8 mouse cellular contexts compared by ENCODE assay signal in genomic region chr8:84845355-84846093, GRCm38 (mm10). TPM values are rescaled to one million over a fixed set of nuclear protein-coding genes. Genes with fewer than 3 reads are reported as not detected.
A peak's percentile ranks its signal among the peaks of the same experiment; 100 is the strongest.
DNase-seq lines count a peak whose midpoint lies in the region; ATAC-seq and TF ChIP-seq lines count a peak whose summit lies in the region.

No protein-coding gene starts in this region.

- peaks cover 36% of the 10 kb centered on the region for H3K4me1 ChIP-seq in forebrain, embryonic 12.5 days
- peaks cover 12% of the 10 kb centered on the region for H3K4me1 ChIP-seq in lung, embryonic 14.5 days (ENCODE audit: insufficient read depth)
- H3K4me1 ChIP-seq in small intestine, adult 2 months (ENCODE audit: control insufficient read depth, insufficient read depth, insufficient read length, low read length), result peaks cover 17% of the 10 kb centered on the region; the same call in 1 of the 2 replicates

- H3K4me2 ChIP-seq in forebrain, embryonic 12.5 days, result peak overlapping the region; percentile 86
- peak overlapping the region; percentile 87 for H3K4me2 ChIP-seq in lung, embryonic 14.5 days

- peak; percentile 19 to 33 for DNase-seq in left cerebral cortex, postnatal 36 days (ENCODE audit: low spot score in 2 of 2)
- no peak for DNase-seq in left cerebral cortex, adult 8-10 months (ENCODE audit: low spot score in 2 of 2)
- peak; percentile 61 for DNase-seq in adrenal gland, postnatal 10 days
- DNase-seq in kidney, adult 18-20 months, result peak; percentile 38
- peak; percentile 65 for DNase-seq in lung, embryonic 14.5 days
- DNase-seq in right cerebral cortex, adult 2 months (ENCODE audit: low spot score in 2 of 2), result no peak

- no peak; the same call in 1 of the 2 replicates for TF ChIP-seq POLR2A in small intestine, adult 2 months (IDR thresholded peaks at IDR 0.05; ENCODE audit: low read depth, low read length)

- no peaks in the 10 kb centered on the region for H3K27me3 ChIP-seq in forebrain, embryonic 12.5 days
- no peaks in the 10 kb centered on the region for H3K27me3 ChIP-seq in lung, embryonic 14.5 days (ENCODE audit: insufficient read depth, low read length)
- H3K27me3 ChIP-seq in small intestine, adult 2 months (ENCODE audit: control insufficient read depth, insufficient read depth, low read length), result no peaks in the 10 kb centered on the region

- intact Hi-C loops in left cerebral cortex, postnatal 36 days (cut with DNase I), result no loop called here

- H3K9me3 ChIP-seq in forebrain, embryonic 12.5 days, result no peaks in the 10 kb centered on the region
- H3K9me3 ChIP-seq in lung, embryonic 14.5 days (ENCODE audit: low read depth, low read length), result no peaks in the 10 kb centered on the region

- no peak for ATAC-seq in forebrain, embryonic 12.5 days (ENCODE audit: low FRiP score)
- no peak for ATAC-seq in lung, embryonic 14.5 days (ENCODE audit: insufficient read depth)

- H3K9ac ChIP-seq in forebrain, embryonic 12.5 days, result peak overlapping the region; percentile 96
- peak overlapping the region; percentile 98 for H3K9ac ChIP-seq in lung, embryonic 14.5 days

- H3K4me3 ChIP-seq in forebrain, embryonic 12.5 days (replicated peaks), result peak overlapping the region; percentile 96
- peak overlapping the region; percentile 97 for H3K4me3 ChIP-seq in lung, embryonic 14.5 days (ENCODE audit: low read depth, low read length)
- peak overlapping the region; percentile 95 for H3K4me3 ChIP-seq in small intestine, adult 2 months (ENCODE audit: low read depth, low read length)

- peak; percentile 63 for TF ChIP-seq CTCF in lung, embryonic 14.5 days (IDR thresholded peaks at IDR 0.05; ENCODE audit: low read depth)
- peak; percentile 42; the same call in 1 of the 2 replicates for TF ChIP-seq CTCF in small intestine, adult 2 months (IDR thresholded peaks at IDR 0.05; ENCODE audit: extremely low read depth, insufficient read length, insufficient replicate concordance, low read depth, low read length)

- H3K27ac ChIP-seq in forebrain, embryonic 12.5 days, result peak overlapping the region; percentile 82
- H3K27ac ChIP-seq in lung, embryonic 14.5 days (ENCODE audit: low read depth), result peak overlapping the region; percentile 84
- peak overlapping the region; percentile 88 for H3K27ac ChIP-seq in small intestine, adult 2 months (ENCODE audit: insufficient read depth, low read depth, low read length)

- WGBS in forebrain, embryonic 12.5 days, result 17% methylated on average over 12 of the region's 12 CpGs
- WGBS in lung, embryonic 14.5 days, result 10% methylated on average over 12 of the region's 12 CpGs
- WGBS in small intestine, adult 2 months, result 5% methylated on average over 12 of the region's 12 CpGs

- peaks cover 40% of the 10 kb centered on the region for H3K36me3 ChIP-seq in forebrain, embryonic 12.5 days (replicated peaks)
- peaks cover 51% of the 10 kb centered on the region for H3K36me3 ChIP-seq in lung, embryonic 14.5 days (ENCODE audit: insufficient read depth)
- peaks cover 45% of the 10 kb centered on the region for H3K36me3 ChIP-seq in small intestine, adult 2 months (ENCODE audit: control insufficient read depth, insufficient read depth, low read length)

RNA-seq across cellular contexts. Expression of gene Calr, which starts 1.2 kb away (rescaled TPM):
- 100 to 1,000 TPM; 435 to 511 TPM for total RNA-seq in left cerebral cortex, postnatal 36 days (2021)
- 100 to 1,000 TPM; 333 to 426 (median 383) TPM for total RNA-seq in left cerebral cortex, adult 8-10 months (2022)
- 100 to 1,000 TPM; 404 to 492 TPM for total RNA-seq in adrenal gland, postnatal 10 days (2021)
- 619 TPM in 2 replicates for polyA plus RNA-seq in forebrain, embryonic 12.5 days (2016; fragmentation: Nextera tagmentation; extraction: Ambion mirVana)
- 886 and 920 TPM in 2 replicates for polyA plus RNA-seq in lung, embryonic 14.5 days (2014; fragmentation: Nextera tagmentation; extraction: Ambion mirVana)
- 82.6 and 120 TPM in 2 replicates for polyA plus RNA-seq in small intestine, adult 2 months (2012; rRNA removed)

RNA-seq across cellular contexts. Expression of gene Rad23a, which starts 5.1 kb away (rescaled TPM):
- total RNA-seq in left cerebral cortex, postnatal 36 days (2021), result 10 to 100 TPM; 77.9 to 78.8 TPM
- total RNA-seq in left cerebral cortex, adult 8-10 months (2022), result 10 to 100 TPM; 72.4 to 90.1 (median 79.4) TPM
- total RNA-seq in adrenal gland, postnatal 10 days (2021), result 100 to 1,000 TPM in 1 of 2 experiments, 10 to 100 TPM in 1; 89.4 to 108 TPM
- 108 and 118 TPM in 2 replicates for polyA plus RNA-seq in forebrain, embryonic 12.5 days (2016; fragmentation: Nextera tagmentation; extraction: Ambion mirVana)
- polyA plus RNA-seq in lung, embryonic 14.5 days (2014; fragmentation: Nextera tagmentation; extraction: Ambion mirVana), result 118 and 123 TPM in 2 replicates
- polyA plus RNA-seq in small intestine, adult 2 months (2012; rRNA removed), result 26.4 and 47.5 TPM in 2 replicates

RNA-seq across cellular contexts. Expression of gene Farsa, which starts 11.3 kb away (rescaled TPM):
- total RNA-seq in left cerebral cortex, postnatal 36 days (2021), result 10 to 100 TPM; 46.2 to 47.8 TPM
- 10 to 100 TPM; 39.6 to 48.5 (median 43.7) TPM for total RNA-seq in left cerebral cortex, adult 8-10 months (2022)
- 10 to 100 TPM; 52.0 to 52.4 TPM for total RNA-seq in adrenal gland, postnatal 10 days (2021)
- polyA plus RNA-seq in forebrain, embryonic 12.5 days (2016; fragmentation: Nextera tagmentation; extraction: Ambion mirVana), result 110 and 111 TPM in 2 replicates
- 92.9 and 103 TPM in 2 replicates for polyA plus RNA-seq in lung, embryonic 14.5 days (2014; fragmentation: Nextera tagmentation; extraction: Ambion mirVana)
- 20.2 and 29.1 TPM in 2 replicates for polyA plus RNA-seq in small intestine, adult 2 months (2012; rRNA removed)

RNA-seq across cellular contexts. Expression of gene Gadd45gip1, which starts 14.2 kb away (rescaled TPM):
- total RNA-seq in left cerebral cortex, postnatal 36 days (2021), result 10 to 100 TPM; 26.3 to 26.9 TPM
- total RNA-seq in left cerebral cortex, adult 8-10 months (2022), result 10 to 100 TPM; 23.3 to 28.4 (median 24.7) TPM
- 10 to 100 TPM; 39.2 to 40.0 TPM for total RNA-seq in adrenal gland, postnatal 10 days (2021)
- 43.0 and 44.8 TPM in 2 replicates for polyA plus RNA-seq in forebrain, embryonic 12.5 days (2016; fragmentation: Nextera tagmentation; extraction: Ambion mirVana)
- polyA plus RNA-seq in lung, embryonic 14.5 days (2014; fragmentation: Nextera tagmentation; extraction: Ambion mirVana), result 44.2 and 45.0 TPM in 2 replicates
- 50.5 and 64.1 TPM in 2 replicates for polyA plus RNA-seq in small intestine, adult 2 months (2012; rRNA removed)

RNA-seq across cellular contexts. Expression of gene Dand5, which starts 22.9 kb away (rescaled TPM):
- total RNA-seq in left cerebral cortex, postnatal 36 days (2021), result 10 to 100 TPM; 10.3 to 10.9 TPM
- total RNA-seq in left cerebral cortex, adult 8-10 months (2022), result 1 to 10 TPM; 8.4 to 9.7 (median 8.9) TPM
- 1 to 10 TPM; 5.0 to 6.9 TPM for total RNA-seq in adrenal gland, postnatal 10 days (2021)
- 5.3 and 5.6 TPM in 2 replicates for polyA plus RNA-seq in forebrain, embryonic 12.5 days (2016; fragmentation: Nextera tagmentation; extraction: Ambion mirVana)
- polyA plus RNA-seq in lung, embryonic 14.5 days (2014; fragmentation: Nextera tagmentation; extraction: Ambion mirVana), result 4.5 and 4.6 TPM in 2 replicates
- 0.98 and 2.1 TPM in 2 replicates for polyA plus RNA-seq in small intestine, adult 2 months (2012; rRNA removed)

Comparison
In these comparisons a context has a peak if more than half of its experiments do, and no peak if none do; other contexts are left out.
1. DNase-seq: peak in left cerebral cortex, postnatal 36 days (2 of 2), adrenal gland, postnatal 10 days (single experiment), kidney, adult 18-20 months (single experiment) and lung, embryonic 14.5 days (single experiment); none in left cerebral cortex, adult 8-10 months (0 of 2) and right cerebral cortex, adult 2 months (0 of 2).
2. Peak in every context shown above with its lines, with median percentiles within 50 percentile points of each other: H3K27ac ChIP-seq and H3K4me3 ChIP-seq.